Mouse (Mus musculus) spleen, adult 2 months (tissue): ENCODE measurements at regions not wholly inside any gene's neighbourhood (a gene's known extent, or its start where the extent isn't known, plus 50 kb on each side); places are given as distances from the start of the nearest gene placed in this dataset.

ENCODE experiments used
- CTCF ChIP-seq: fragments of 200-500 bp; IDR thresholded peaks from 2 replicates; pipeline ENCODE4 v1.5.1; 2011; ENCODE audit warnings: mild to moderate bottlenecking, inconsistent platforms; ENCODE audit not compliant: insufficient read depth, insufficient read length, insufficient replicate concordance; ENCODE audit errors: extremely low read depth
- POLR2A ChIP-seq: fragments of 200-500 bp; IDR thresholded peaks from 2 replicates; pipeline ENCODE4 v1.6.1; 2011; ENCODE audit warnings: low read depth, low read length, inconsistent platforms

GRCm38 (mm10) chr6:51717386-51717785, 193.7 kb downstream of the Snx10 start:
- TF ChIP-seq CTCF (no peak), POLR2A (no peak)
